Comparison of ENCODE assay signal across 13 mouse cellular contexts in genomic region chr2:32105117-32105913, GRCm38 (mm10). TPM values are rescaled to one million over a fixed set of nuclear protein-coding genes. Genes with fewer than 3 reads are reported as not detected.
A peak's percentile ranks its signal among the peaks of the same experiment; 100 is the strongest.
DNase-seq lines count a peak whose midpoint lies in the region; ATAC-seq and TF ChIP-seq lines count a peak whose summit lies in the region.
"Had no signal": no experiment of that assay in that cellular context is flagged by ENCODE, and none has a peak within 500 bp of the region (broad histone marks: within the 10 kb centered on the region; RNA-seq: fewer than 3 reads in every experiment).

No protein-coding gene starts in this region.

- H3K4me2 ChIP-seq in forebrain, embryonic 13.5 days, result no peak overlapping the region
- H3K4me2 ChIP-seq in neural tube, embryonic 11.5 days (ENCODE audit: low read depth), result no peak overlapping the region
- no peak overlapping the region for H3K4me2 ChIP-seq in hindbrain, embryonic 14.5 days (replicated peaks)
- no peak overlapping the region for H3K4me2 ChIP-seq in stomach, embryonic 16.5 days (ENCODE audit: low read depth, low read length)
- no peak overlapping the region for H3K4me2 ChIP-seq in forebrain, postnatal 0 days (ENCODE audit: low read depth)
- H3K4me2 ChIP-seq: stomach, embryonic 15.5 days had no signal

- ATAC-seq in forebrain, embryonic 13.5 days, result no peak
- peak; percentile 41; the same call in 1 of the 2 replicates for ATAC-seq in neural tube, embryonic 11.5 days (ENCODE audit: insufficient read depth, low FRiP score, low TSS enrichment)
- ATAC-seq in hindbrain, embryonic 14.5 days (ENCODE audit: low FRiP score), result no peak
- ATAC-seq in stomach, embryonic 16.5 days (ENCODE audit: insufficient read depth, low FRiP score), result no peak
- ATAC-seq in forebrain, postnatal 0 days, result no peak; the same call in 1 of the 2 replicates
- ATAC-seq: Patski had no signal

- no peak for TF ChIP-seq CTCF in forebrain, postnatal 0 days (IDR thresholded peaks at IDR 0.05; ENCODE audit: low read depth)

- H3K27ac ChIP-seq in forebrain, embryonic 10.5 days, result peak overlapping the region; percentile 65
- no peak overlapping the region for H3K27ac ChIP-seq in forebrain, embryonic 13.5 days
- H3K27ac ChIP-seq in neural tube, embryonic 11.5 days (ENCODE audit: low read depth, low read length), result peak overlapping the region; percentile 70
- no peak overlapping the region; the same call in 1 of the 2 replicates for H3K27ac ChIP-seq in hindbrain, embryonic 14.5 days
- H3K27ac ChIP-seq in stomach, embryonic 16.5 days (ENCODE audit: low read length), result peak overlapping the region; percentile 11; the same call in 1 of the 2 replicates
- H3K27ac ChIP-seq in forebrain, postnatal 0 days (ENCODE audit: low read depth, low read length), result no peak overlapping the region
- H3K27ac ChIP-seq: macrophage; stomach, embryonic 15.5 days had no signal

- no peaks in the 10 kb centered on the region for H3K27me3 ChIP-seq in forebrain, embryonic 10.5 days (ENCODE audit: poor library complexity, severe bottlenecking)
- no peaks in the 10 kb centered on the region for H3K27me3 ChIP-seq in forebrain, embryonic 13.5 days
- H3K27me3 ChIP-seq in neural tube, embryonic 11.5 days (ENCODE audit: control insufficient read depth, insufficient read depth, low read length), result no peaks in the 10 kb centered on the region
- H3K27me3 ChIP-seq in hindbrain, embryonic 14.5 days (ENCODE audit: control insufficient read depth, insufficient read depth, low read length), result no peaks in the 10 kb centered on the region
- H3K27me3 ChIP-seq in stomach, embryonic 16.5 days (ENCODE audit: control insufficient read depth, insufficient read depth, low read length), result no peaks in the 10 kb centered on the region
- no peaks in the 10 kb centered on the region for H3K27me3 ChIP-seq in forebrain, postnatal 0 days (ENCODE audit: insufficient read depth, low read length)
- H3K27me3 ChIP-seq: stomach, embryonic 15.5 days had no signal

- H3K4me3 ChIP-seq in forebrain, embryonic 10.5 days, result no peak overlapping the region
- no peak overlapping the region for H3K4me3 ChIP-seq in forebrain, embryonic 13.5 days
- H3K4me3 ChIP-seq in neural tube, embryonic 11.5 days (ENCODE audit: low read depth, low read length), result no peak overlapping the region
- no peak overlapping the region for H3K4me3 ChIP-seq in hindbrain, embryonic 14.5 days (replicated peaks; ENCODE audit: low read length)
- no peak overlapping the region for H3K4me3 ChIP-seq in stomach, embryonic 16.5 days (replicated peaks; ENCODE audit: low read length)
- H3K4me3 ChIP-seq in forebrain, postnatal 0 days (ENCODE audit: low read depth, low read length), result no peak overlapping the region
- H3K4me3 ChIP-seq: stomach, embryonic 15.5 days had no signal

- peaks cover 4% of the 10 kb centered on the region; the same call in 1 of the 2 replicates for H3K9me3 ChIP-seq in forebrain, embryonic 10.5 days
- no peaks in the 10 kb centered on the region; the same call in 1 of the 2 replicates for H3K9me3 ChIP-seq in forebrain, embryonic 13.5 days (replicated peaks)
- H3K9me3 ChIP-seq in neural tube, embryonic 11.5 days (ENCODE audit: control insufficient read depth, low read length), result no peaks in the 10 kb centered on the region
- H3K9me3 ChIP-seq in hindbrain, embryonic 14.5 days (ENCODE audit: control insufficient read depth, low read length), result peaks cover 4% of the 10 kb centered on the region; the same call in 1 of the 2 replicates
- no peaks in the 10 kb centered on the region for H3K9me3 ChIP-seq in stomach, embryonic 16.5 days (replicated peaks; ENCODE audit: control insufficient read depth, low read length)
- no peaks in the 10 kb centered on the region for H3K9me3 ChIP-seq in forebrain, postnatal 0 days (ENCODE audit: low read length)
- H3K9me3 ChIP-seq: stomach, embryonic 15.5 days had no signal

- H3K9ac ChIP-seq in forebrain, embryonic 13.5 days, result no peak overlapping the region
- 0 out of 2 replicates have a peak overlapping the region, but pooled peaks have one; percentile 22 for H3K9ac ChIP-seq in neural tube, embryonic 11.5 days (ENCODE audit: low read length)
- 0 out of 2 replicates have a peak overlapping the region, but pooled peaks have one; percentile 20 for H3K9ac ChIP-seq in hindbrain, embryonic 14.5 days
- no peak overlapping the region for H3K9ac ChIP-seq in stomach, embryonic 16.5 days (ENCODE audit: low read length)
- no peak overlapping the region for H3K9ac ChIP-seq in forebrain, postnatal 0 days
- H3K9ac ChIP-seq: stomach, embryonic 15.5 days had no signal

- no peaks in the 10 kb centered on the region for H3K36me3 ChIP-seq in forebrain, embryonic 10.5 days (replicated peaks)
- peaks cover 11% of the 10 kb centered on the region for H3K36me3 ChIP-seq in forebrain, embryonic 13.5 days (ENCODE audit: poor library complexity, severe bottlenecking)
- no peaks in the 10 kb centered on the region for H3K36me3 ChIP-seq in neural tube, embryonic 11.5 days (ENCODE audit: control insufficient read depth, insufficient read depth, low read length)
- peaks cover 14% of the 10 kb centered on the region for H3K36me3 ChIP-seq in hindbrain, embryonic 14.5 days (replicated peaks; ENCODE audit: control insufficient read depth, insufficient read depth)
- H3K36me3 ChIP-seq in stomach, embryonic 16.5 days (ENCODE audit: control insufficient read depth, insufficient read depth, low read length), result no peaks in the 10 kb centered on the region
- peaks cover 14% of the 10 kb centered on the region for H3K36me3 ChIP-seq in forebrain, postnatal 0 days (ENCODE audit: insufficient read depth)

- 82% methylated on average over 16 of the region's 16 CpGs for WGBS in forebrain, embryonic 10.5 days
- 60% methylated on average over 16 of the region's 16 CpGs for WGBS in forebrain, embryonic 13.5 days
- 61% methylated on average over 16 of the region's 16 CpGs for WGBS in neural tube, embryonic 11.5 days
- 46% methylated on average over 16 of the region's 16 CpGs for WGBS in hindbrain, embryonic 14.5 days
- 82% methylated on average over 16 of the region's 16 CpGs for WGBS in stomach, embryonic 16.5 days
- WGBS in forebrain, postnatal 0 days, result 63% methylated on average over 16 of the region's 16 CpGs

- no peak for DNase-seq in forebrain, embryonic 10.5 days (ENCODE audit: extremely low spot score, low spot score)
- peak; percentile 54 for DNase-seq in neural tube, embryonic 11.5 days (ENCODE audit: low spot score)
- no peak for DNase-seq in neural tube, embryonic 10.5 days (ENCODE audit: extremely low spot score, low spot score)
- no peak for DNase-seq in hindbrain, embryonic 14.5 days (ENCODE audit: low spot score)
- no peak for DNase-seq in kidney, postnatal 4 days
- DNase-seq in forebrain, postnatal 0 days, result no peak
- DNase-seq: B cell, adult 2 months; gastrocnemius, postnatal 14 days had no signal

- H3K4me1 ChIP-seq in forebrain, embryonic 10.5 days, result peaks cover 30% of the 10 kb centered on the region
- H3K4me1 ChIP-seq in forebrain, embryonic 13.5 days, result 0 out of 2 replicates have a peak, but pooled peaks cover 10% of the 10 kb centered on the region
- H3K4me1 ChIP-seq in neural tube, embryonic 11.5 days (ENCODE audit: control insufficient read depth, insufficient read depth, low read length), result peaks cover 11% of the 10 kb centered on the region
- peaks cover 10% of the 10 kb centered on the region for H3K4me1 ChIP-seq in hindbrain, embryonic 14.5 days (replicated peaks; ENCODE audit: control insufficient read depth, insufficient read depth, low read length)
- H3K4me1 ChIP-seq in stomach, embryonic 16.5 days (ENCODE audit: control insufficient read depth, insufficient read depth, low read length), result no peaks in the 10 kb centered on the region
- H3K4me1 ChIP-seq in forebrain, postnatal 0 days (ENCODE audit: insufficient read depth), result no peaks in the 10 kb centered on the region
- H3K4me1 ChIP-seq: stomach, embryonic 15.5 days had no signal

RNA-seq across cellular contexts. Expression of gene Plpp7, which starts 10.0 kb away (rescaled TPM):
- polyA plus RNA-seq in forebrain, embryonic 10.5 days (2016; fragmentation: Nextera tagmentation; extraction: Ambion mirVana), result 4.8 and 5.3 TPM in 2 replicates
- 10.3 and 11.9 TPM in 2 replicates for polyA plus RNA-seq in forebrain, embryonic 13.5 days (2015; fragmentation: Nextera tagmentation; extraction: Ambion mirVana)
- 8.9 and 9.3 TPM in 2 replicates for polyA plus RNA-seq in neural tube, embryonic 11.5 days (2014; fragmentation: Nextera tagmentation; extraction: Ambion mirVana)
- 22.4 and 27.5 TPM in 2 replicates for polyA plus RNA-seq in hindbrain, embryonic 14.5 days (2014; fragmentation: Nextera tagmentation; extraction: Ambion mirVana)
- 4.6 and 5.7 TPM in 2 replicates for polyA plus RNA-seq in stomach, embryonic 16.5 days (2015; fragmentation: Nextera tagmentation; extraction: Ambion mirVana)
- total RNA-seq in forebrain, postnatal 0 days (2014; rRNA removed), result 21.5 and 28.6 TPM in 2 replicates
- polyA plus RNA-seq in forebrain, postnatal 0 days (2015; fragmentation: Nextera tagmentation; extraction: Ambion mirVana), result 23.4 and 24.0 TPM in 2 replicates

RNA-seq across cellular contexts. Expression of gene Fam78a, which starts 20.7 kb away (rescaled TPM):
- polyA plus RNA-seq in forebrain, embryonic 10.5 days (2016; fragmentation: Nextera tagmentation; extraction: Ambion mirVana), result 1.3 and 1.5 TPM in 2 replicates
- 0.36 and 0.73 TPM in 2 replicates for polyA plus RNA-seq in forebrain, embryonic 13.5 days (2015; fragmentation: Nextera tagmentation; extraction: Ambion mirVana)
- polyA plus RNA-seq in neural tube, embryonic 11.5 days (2014; fragmentation: Nextera tagmentation; extraction: Ambion mirVana), result 3.1 TPM in 2 replicates
- 0.52 and 0.56 TPM in 2 replicates for polyA plus RNA-seq in hindbrain, embryonic 14.5 days (2014; fragmentation: Nextera tagmentation; extraction: Ambion mirVana)
- polyA plus RNA-seq in stomach, embryonic 16.5 days (2015; fragmentation: Nextera tagmentation; extraction: Ambion mirVana), result 1.0 and 2.2 TPM in 2 replicates
- 0.38 and 0.62 TPM in 2 replicates for total RNA-seq in forebrain, postnatal 0 days (2014; rRNA removed)
- 0.38 and 0.39 TPM in 2 replicates for polyA plus RNA-seq in forebrain, postnatal 0 days (2015; fragmentation: Nextera tagmentation; extraction: Ambion mirVana)

RNA-seq across cellular contexts. Expression of gene Prrc2b, which starts 45.6 kb away (rescaled TPM):
- 48.2 and 50.1 TPM in 2 replicates for polyA plus RNA-seq in forebrain, embryonic 10.5 days (2016; fragmentation: Nextera tagmentation; extraction: Ambion mirVana)
- polyA plus RNA-seq in forebrain, embryonic 13.5 days (2015; fragmentation: Nextera tagmentation; extraction: Ambion mirVana), result 53.0 and 57.4 TPM in 2 replicates
- polyA plus RNA-seq in neural tube, embryonic 11.5 days (2014; fragmentation: Nextera tagmentation; extraction: Ambion mirVana), result 73.9 and 81.1 TPM in 2 replicates
- 105 and 119 TPM in 2 replicates for polyA plus RNA-seq in hindbrain, embryonic 14.5 days (2014; fragmentation: Nextera tagmentation; extraction: Ambion mirVana)
- 22.7 and 27.3 TPM in 2 replicates for polyA plus RNA-seq in stomach, embryonic 16.5 days (2015; fragmentation: Nextera tagmentation; extraction: Ambion mirVana)
- total RNA-seq in forebrain, postnatal 0 days (2014; rRNA removed), result 92.1 and 131 TPM in 2 replicates
- 40.7 and 60.4 TPM in 2 replicates for polyA plus RNA-seq in forebrain, postnatal 0 days (2015; fragmentation: Nextera tagmentation; extraction: Ambion mirVana)

Comparison
In these comparisons a context has a peak if more than half of its experiments do, and no peak if none do; other contexts are left out.
1. H3K27ac ChIP-seq: peak in forebrain, embryonic 10.5 days (single experiment), neural tube, embryonic 11.5 days (single experiment) and stomach, embryonic 16.5 days (single experiment); none in forebrain, embryonic 13.5 days (single experiment), hindbrain, embryonic 14.5 days (single experiment) and forebrain, postnatal 0 days (single experiment).
2. H3K9ac ChIP-seq: peak in neural tube, embryonic 11.5 days (single experiment) and hindbrain, embryonic 14.5 days (single experiment); none in forebrain, embryonic 13.5 days (single experiment), stomach, embryonic 16.5 days (single experiment) and forebrain, postnatal 0 days (single experiment).